Mouse (Mus musculus): ENCODE results near the gene Kng1. TPM values are rescaled to one million over a fixed set of nuclear protein-coding genes. Genes with fewer than 3 reads are reported as not detected.
A peak's percentile ranks its signal among the peaks of the same experiment; 100 is the strongest.

Gene Kng1
- total RNA-seq, 2 experiments from 2014 or later: not detected

- intact Hi-C loops (cut with DNase I): no loop called here
- no peak for TF ChIP-seq CTCF (IDR thresholded peaks at IDR 0.05)
- Histone ChIP-seq H3K4me3 (peak overlapping the region; percentile 43), H3K27ac (no peak overlapping the region)
- no peak for DNase-seq
These were observed 42.0 kb downstream of the Kng1 start for GRCm38 (mm10) chr16:23099632-23100031.

- TF ChIP-seq CTCF (IDR thresholded peaks at IDR 0.05): no peak
- DNase-seq: no peak
- Histone ChIP-seq H3K27ac (no peak overlapping the region), H3K4me3 (peak overlapping the region; percentile 43)
- intact Hi-C loops (cut with DNase I): no loop called here
These were observed 42.5 kb downstream of the Kng1 start for GRCm38 (mm10) chr16:23100099-23100575.

GRCm38 (mm10) chr16:23100613-23101012 lies 42.9 kb downstream of the Kng1 start:
- Histone ChIP-seq H3K27ac (no peak overlapping the region), H3K4me3 (peak overlapping the region; percentile 43; the same call in 1 of the 2 replicates)
- no peak for TF ChIP-seq CTCF (IDR thresholded peaks at IDR 0.05)
- intact Hi-C loops (cut with DNase I): no loop called here
- DNase-seq: no peak

- TF ChIP-seq CTCF (IDR thresholded peaks at IDR 0.05): no peak
- Histone ChIP-seq H3K4me3 (no peak overlapping the region), H3K27ac (no peak overlapping the region)
- no peak for DNase-seq
- intact Hi-C loops (cut with DNase I): no loop called here
These were observed 44.8 kb downstream of the Kng1 start for GRCm38 (mm10) chr16:23102340-23103037.

GRCm38 (mm10) chr16:23103038-23103745 lies 45.5 kb downstream of the Kng1 start:
- intact Hi-C loops (cut with DNase I): no loop called here
- TF ChIP-seq CTCF (IDR thresholded peaks at IDR 0.05): no peak

GRCm38 (mm10) chr16:23103841-23104240 lies 46.2 kb downstream of the Kng1 start:
- Histone ChIP-seq H3K27ac (no peak overlapping the region), H3K4me3 (no peak overlapping the region)
- intact Hi-C loops (cut with DNase I): no loop called here
- DNase-seq: no peak
- TF ChIP-seq CTCF (IDR thresholded peaks at IDR 0.05): no peak

More at GRCm38 (mm10) chr16:23103038-23103745, 45.5 kb downstream of the Kng1 start:
- H3K27ac ChIP-seq: no peak overlapping the region
- no peak for DNase-seq
- no peak overlapping the region for H3K4me3 ChIP-seq

DNA sequence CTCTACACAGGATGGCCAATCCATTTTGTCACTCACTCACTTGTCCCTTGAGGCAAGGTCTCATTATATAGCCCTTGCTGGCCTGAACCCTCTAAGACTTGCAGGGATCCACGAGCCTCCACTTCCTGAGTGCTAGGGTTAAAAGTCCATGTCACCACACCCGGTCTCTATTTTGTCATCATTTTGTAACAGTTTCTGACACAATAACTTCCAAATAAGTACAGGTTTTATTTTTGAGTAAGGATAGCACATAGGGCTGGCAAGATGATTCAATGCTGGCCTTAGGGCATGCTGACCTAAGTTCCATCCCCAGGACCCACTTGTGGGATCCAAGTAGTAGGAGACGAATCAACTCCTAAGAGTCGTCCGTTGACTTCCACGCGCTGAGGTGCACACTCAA lies 48.5 kb downstream of the Kng1 start:
- no peak overlapping the region for H3K4me3 ChIP-seq
- no peak overlapping the region for H3K27ac ChIP-seq
- TF ChIP-seq CTCF (IDR thresholded peaks at IDR 0.05): no peak
- intact Hi-C loops (cut with DNase I): loop anchor here (5.0 kb wide), 1 partner anchor 249 kb away; the partner anchor contains the start of genes Dnajb11 and Tbccd1
- no peak for DNase-seq

DNA sequence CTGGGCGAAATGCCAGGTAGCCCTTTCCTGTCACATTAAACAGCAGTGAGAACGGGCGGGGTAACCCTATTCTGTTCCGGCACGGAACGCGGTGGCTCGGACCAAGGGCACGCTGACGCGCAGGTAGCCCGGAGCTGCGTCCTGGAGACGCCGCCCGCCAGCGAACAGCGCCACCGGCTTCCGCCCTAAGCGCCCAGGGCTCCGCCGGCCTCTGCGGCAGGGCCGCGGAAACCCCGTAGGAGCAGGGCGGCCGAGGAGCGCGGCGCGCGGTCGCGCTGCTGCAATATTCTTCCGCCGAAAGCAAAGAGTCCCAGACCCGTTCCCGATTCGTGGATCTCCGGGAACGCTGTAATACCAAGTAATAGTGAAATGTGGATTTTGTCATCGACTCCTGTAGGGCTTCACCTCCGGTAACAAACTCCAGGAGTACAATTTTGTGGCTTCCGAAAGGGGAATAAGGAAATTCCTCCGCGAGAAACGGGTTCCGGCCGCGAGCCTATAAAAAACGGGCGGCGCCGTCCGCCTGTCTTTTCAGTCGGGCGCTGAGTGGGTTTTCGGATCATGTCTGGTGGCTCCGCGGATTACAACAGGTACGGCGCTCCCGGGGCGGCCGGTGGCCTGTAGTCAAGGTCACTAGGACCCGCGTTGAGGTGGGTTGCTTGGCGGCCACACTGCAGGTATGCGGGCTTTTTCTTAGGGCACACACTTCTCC lies 49.7 kb downstream of the Kng1 start, which contains the start of gene Eif4a2:
Gene Eif4a2, plus strand, starts transcription at position 214 of the 712 bp plus-strand sequence.
- H3K27ac ChIP-seq: peak within 1 kb of the TSS; percentile 99
- peak; percentile 97 for DNase-seq
- TF ChIP-seq CTCF (IDR thresholded peaks at IDR 0.05): peak; percentile 47
- peak within 1 kb of the TSS; percentile 75 for H3K4me3 ChIP-seq
- intact Hi-C loops (cut with DNase I): loop anchor here (1.0 to 5.0 kb wide), 2 partner anchors 21 to 250 kb away; partner anchors contain the start of genes Dnajb11 and Tbccd1

- TF ChIP-seq CTCF (IDR thresholded peaks at IDR 0.05): no peak
- Histone ChIP-seq H3K27ac (peak overlapping the region; percentile 99), H3K4me3 (peak overlapping the region; percentile 75)
- intact Hi-C loops (cut with DNase I): loop anchor here (1.0 to 5.0 kb wide), 2 partner anchors 20 to 251 kb away; partner anchors contain the start of genes Dnajb11 and Tbccd1
- peak; percentile 91 for DNase-seq
These were observed 50.5 kb downstream of the Kng1 start for GRCm38 (mm10) chr16:23107946-23108759.

DNA sequence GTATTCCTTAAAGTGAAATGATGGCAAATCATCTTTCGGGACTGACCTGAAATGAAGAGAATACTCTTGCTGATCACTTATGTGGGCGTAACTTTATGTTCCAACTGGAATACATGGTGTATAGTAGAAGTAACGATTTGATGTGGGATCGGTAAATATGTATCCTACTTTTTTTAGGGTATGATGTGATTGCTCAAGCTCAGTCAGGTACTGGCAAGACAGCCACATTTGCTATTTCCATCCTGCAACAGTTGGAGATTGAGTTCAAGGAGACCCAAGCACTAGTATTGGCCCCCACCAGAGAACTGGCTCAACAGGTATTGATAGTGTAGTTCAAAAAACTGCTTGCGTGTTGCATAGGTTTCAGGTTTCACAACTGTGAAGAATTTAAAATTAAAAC lies 51.3 kb downstream of the Kng1 start:
- intact Hi-C loops (cut with DNase I): loop anchor here (5.0 kb wide), 1 partner anchor 252 kb away; the partner anchor contains the start of genes Dnajb11 and Tbccd1
- H3K27ac ChIP-seq: peak overlapping the region; percentile 99

More for the DNA sequence above, 51.3 kb downstream of the Kng1 start:
- peak overlapping the region; percentile 75 for H3K4me3 ChIP-seq
- TF ChIP-seq CTCF (IDR thresholded peaks at IDR 0.05): no peak
- DNase-seq: no peak
